Mouse (Mus musculus) embryonic facial prominence, embryonic 13.5 days (tissue): Measurements from ENCODE around the gene Nccrp1. TPM values are rescaled to one million over a fixed set of nuclear protein-coding genes. Genes with fewer than 3 reads are reported as not detected.
"Not testable (repeated sequence)": the region's sequence is repeated elsewhere in the genome, so short reads cannot be mapped to it uniquely, and the experiment has no call there.

Source experiments
- ATAC-seq: fragments of 200-750 bp; cut with Nextera tagmentation; 2 replicates; pipeline ENCODE4 v1.8.0; 2017; ENCODE audit warnings: low read depth; ENCODE audit not compliant: insufficient number of reproducible peaks, insufficient read depth, low FRiP score, low TSS enrichment
- H3K27ac ChIP-seq: fragments of 300-500 bp; sonication (generic); 2 replicates; pipeline ENCODE4 v1.5.1; 2015; ENCODE audit warnings: moderate library complexity, mild to moderate bottlenecking, inconsistent platforms
- H3K27me3 ChIP-seq: fragments of 300-500 bp; sonication (generic); 2 replicates; pipeline ENCODE4 v1.6.1; 2015; ENCODE audit warnings: mild to moderate bottlenecking, inconsistent platforms
- H3K36me3 ChIP-seq: fragments of 300-500 bp; sonication (generic); 2 replicates; pipeline ENCODE4 v1.6.1; 2015; ENCODE audit warnings: mild to moderate bottlenecking, inconsistent platforms
- H3K4me1 ChIP-seq: fragments of 300-500 bp; sonication (generic); 2 replicates; pipeline ENCODE4 v1.6.1; 2015; ENCODE audit warnings: inconsistent platforms
- H3K4me2 ChIP-seq: fragments of 300-500 bp; sonication (generic); 2 replicates; pipeline ENCODE4 v1.6.1; 2015; ENCODE audit warnings: moderate library complexity, mild to moderate bottlenecking, inconsistent platforms
- H3K4me3 ChIP-seq: fragments of 300-500 bp; sonication (generic); 2 replicates; pipeline ENCODE4 v1.5.1; 2015; ENCODE audit warnings: mild to moderate bottlenecking, inconsistent platforms
- H3K9ac ChIP-seq: fragments of 300-500 bp; sonication (generic); 2 replicates; pipeline ENCODE4 v1.6.1; 2015; ENCODE audit warnings: mild to moderate bottlenecking, inconsistent platforms
- H3K9me3 ChIP-seq: fragments of 300-500 bp; sonication (generic); 2 replicates; pipeline ENCODE4 v1.6.1; 2016; ENCODE audit warnings: inconsistent platforms
- WGBS: fragments of 180-500 bp; shearing (Covaris S2); methylation state at CpG from one replicate; pipeline ENCODE4 v1.1.7; 2015; ENCODE audit warnings: mixed read lengths; 5-methylcytosine and 5-hydroxymethylcytosine counted together
- polyA plus RNA-seq: library from polyadenylated mRNA; unstranded; fragments of >200 nt; fragmentation: Nextera tagmentation; extraction: Ambion mirVana; gene quantifications from 2 replicates; pipeline ENCODE4 v1.2.1, GENCODE M21; 2015

Nccrp1 gene
- polyA plus RNA-seq, 1 experiment from 2014 or later = 0.18 TPM

DNA sequence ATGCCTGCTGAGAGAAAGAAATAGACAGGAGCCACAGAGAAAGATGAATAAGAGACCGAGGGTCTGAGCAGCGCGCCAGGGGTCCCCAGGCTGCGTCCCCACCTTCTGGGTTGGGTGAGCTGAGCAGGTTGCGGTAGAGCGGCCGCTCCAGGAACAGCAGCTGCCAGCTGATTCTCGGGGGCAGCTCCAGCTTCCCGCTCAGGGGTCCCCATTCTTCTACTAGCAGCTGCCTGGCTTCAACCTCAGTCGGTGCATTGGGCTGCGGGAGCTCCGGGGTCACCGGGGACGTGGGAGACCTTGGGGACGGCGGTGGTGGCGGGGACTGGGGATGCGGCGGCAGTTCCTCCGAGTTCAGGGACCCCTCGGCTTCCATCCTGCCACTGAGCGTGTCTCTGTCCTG, 405 bp downstream of the Nccrp1 start:
- Histone ChIP-seq H3K4me1 (peaks cover 18% of the 10 kb centered on the region), H3K9me3 (no peaks in the 10 kb centered on the region), H3K9ac (peak overlapping the region; percentile 51; the same call in 1 of the 2 replicates), H3K27me3 (peaks cover 61% of the 10 kb centered on the region), H3K4me3 (peak overlapping the region; percentile 30), H3K4me2 (peak overlapping the region; percentile 57), H3K36me3 (no peaks in the 10 kb centered on the region), H3K27ac (no peak overlapping the region)
- no peak for ATAC-seq
- WGBS = 2% methylated on average over 22 of the region's 22 CpGs

- H3K9me3 ChIP-seq = no peaks in the 10 kb centered on the region
- H3K4me1 ChIP-seq = peaks cover 18% of the 10 kb centered on the region
- 0 out of 2 replicates have a peak overlapping the region, but pooled peaks have one; percentile 57 for H3K4me2 ChIP-seq
- H3K27ac ChIP-seq = no peak overlapping the region
- H3K9ac ChIP-seq = no peak overlapping the region
- H3K4me3 ChIP-seq = no peak overlapping the region
- no peaks in the 10 kb centered on the region for H3K36me3 ChIP-seq
- peaks cover 61% of the 10 kb centered on the region for H3K27me3 ChIP-seq
- no peak for ATAC-seq
- 34% methylated on average over 7 of the region's 7 CpGs for WGBS
Measured at GRCm38 (mm10) chr7:28545891-28546210, 1.2 kb downstream of the Nccrp1 start.

DNA sequence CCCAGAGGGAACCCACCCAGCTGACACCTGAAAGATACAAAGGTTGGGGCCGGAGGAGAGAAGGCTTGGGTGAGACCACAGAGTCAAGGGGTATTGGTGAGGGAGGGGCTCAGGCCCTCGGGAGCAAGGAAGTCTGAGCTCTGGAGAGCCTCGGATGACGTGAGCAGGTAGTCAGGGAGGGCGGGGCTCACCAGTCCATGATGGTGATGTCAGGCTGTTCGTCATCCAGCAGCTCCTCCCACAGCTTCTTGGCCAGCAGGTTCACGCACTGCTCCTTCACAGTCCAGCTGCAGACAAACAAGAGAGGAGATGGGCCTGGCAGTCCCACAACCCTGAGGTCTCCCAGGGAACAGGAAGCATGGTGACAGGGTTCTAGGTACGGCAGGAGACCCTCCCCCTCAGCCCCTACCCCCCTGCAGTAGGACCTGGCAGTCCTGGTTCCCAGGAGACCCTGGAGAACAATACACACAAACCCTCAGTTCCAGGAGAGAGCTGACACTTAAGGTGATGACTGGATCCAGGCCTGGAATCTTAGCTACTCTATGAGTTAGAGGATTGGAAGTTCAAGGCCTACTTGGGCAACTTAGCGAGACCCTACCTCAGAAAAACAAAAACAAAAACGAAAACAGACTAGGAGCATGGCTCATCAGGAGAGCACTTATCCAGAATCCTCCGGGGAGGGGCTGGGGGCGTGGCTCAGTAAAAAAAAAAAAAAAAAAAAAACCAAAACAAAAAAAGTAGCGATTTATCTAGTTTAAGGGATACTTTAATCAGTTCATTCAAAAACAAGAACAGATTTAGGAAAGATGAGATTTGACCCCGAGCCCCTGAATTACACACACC, 1.8 kb downstream of the Nccrp1 start:
- Histone ChIP-seq H3K4me2 (no peak overlapping the region), H3K27ac (no peak overlapping the region), H3K9ac (no peak overlapping the region), H3K36me3 (no peaks in the 10 kb centered on the region), H3K4me3 (no peak overlapping the region), H3K27me3 (peaks cover 61% of the 10 kb centered on the region), H3K9me3 (no peaks in the 10 kb centered on the region), H3K4me1 (peaks cover 18% of the 10 kb centered on the region)
- 24% methylated on average over 14 of the region's 14 CpGs for WGBS
- ATAC-seq = no peak

DNA sequence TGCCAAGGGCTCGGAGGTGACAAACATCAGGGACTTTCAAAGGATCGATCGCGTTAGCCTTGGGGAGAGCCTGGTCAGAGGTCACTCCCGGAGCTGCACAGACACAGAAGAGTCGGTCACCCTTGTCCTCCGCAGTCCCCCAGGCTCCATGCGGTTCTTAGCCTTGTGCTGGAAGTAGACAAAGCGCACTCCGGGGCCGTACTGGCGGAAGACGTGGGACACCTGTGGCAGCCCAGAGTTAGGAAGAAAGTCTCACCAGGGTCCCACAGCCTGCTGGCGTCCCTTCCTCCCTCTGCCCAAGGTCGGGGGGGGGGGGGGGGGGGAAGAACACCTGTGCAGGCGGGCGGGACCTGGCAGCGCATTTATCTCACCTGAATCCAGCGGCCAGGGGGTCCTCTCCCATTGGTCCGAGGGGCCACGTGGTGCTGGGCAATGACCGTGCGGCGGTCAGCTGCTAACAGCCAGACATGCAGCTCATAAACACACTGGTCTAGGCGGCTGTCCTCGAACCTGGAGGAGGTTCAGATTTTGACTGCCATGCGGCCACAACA, 2.9 kb downstream of the Nccrp1 start:
- Histone ChIP-seq H3K27ac (no peak overlapping the region), H3K4me2 (peak overlapping the region; percentile 26; the same call in 1 of the 2 replicates), H3K36me3 (no peaks in the 10 kb centered on the region), H3K4me1 (peaks cover 18% of the 10 kb centered on the region), H3K27me3 (peaks cover 61% of the 10 kb centered on the region), H3K9ac (no peak overlapping the region), H3K9me3 (no peaks in the 10 kb centered on the region), H3K4me3 (no peak overlapping the region)
- no peak for ATAC-seq
- WGBS = 1% methylated on average over 26 of the region's 27 CpGs

GRCm38 (mm10) chr7:28540526-28540925, 6.5 kb downstream of the Nccrp1 start, which contains the start of gene Sycn:
Gene Sycn, plus strand, starts transcription at chr7:28540885.
- no peak within 1 kb of the TSS for H3K9ac ChIP-seq
- H3K4me2 ChIP-seq = no peak within 1 kb of the TSS
- WGBS = 76% methylated on average over 4 of the region's 4 CpGs
- H3K4me1 ChIP-seq = no peaks in the 10 kb centered on the region
- H3K27me3 ChIP-seq = peaks cover 29% of the 10 kb centered on the region
- no peak within 1 kb of the TSS for H3K27ac ChIP-seq
- H3K4me3 ChIP-seq = no peak within 1 kb of the TSS
- no peaks in the 10 kb centered on the region for H3K36me3 ChIP-seq
- ATAC-seq = no peak
- no peaks in the 10 kb centered on the region for H3K9me3 ChIP-seq

- not testable (repeated sequence) for H3K9ac ChIP-seq, H3K4me1 ChIP-seq, H3K27ac ChIP-seq, H3K4me2 ChIP-seq, H3K36me3 ChIP-seq, ATAC-seq, H3K4me3 ChIP-seq, H3K9me3 ChIP-seq
- peaks cover 12% of the 10 kb centered on the region for H3K27me3 ChIP-seq
- WGBS = 84% methylated on average over 6 of the region's 6 CpGs
Measured at GRCm38 (mm10) chr7:28538886-28539285, 8.2 kb downstream of the Nccrp1 start.

DNA sequence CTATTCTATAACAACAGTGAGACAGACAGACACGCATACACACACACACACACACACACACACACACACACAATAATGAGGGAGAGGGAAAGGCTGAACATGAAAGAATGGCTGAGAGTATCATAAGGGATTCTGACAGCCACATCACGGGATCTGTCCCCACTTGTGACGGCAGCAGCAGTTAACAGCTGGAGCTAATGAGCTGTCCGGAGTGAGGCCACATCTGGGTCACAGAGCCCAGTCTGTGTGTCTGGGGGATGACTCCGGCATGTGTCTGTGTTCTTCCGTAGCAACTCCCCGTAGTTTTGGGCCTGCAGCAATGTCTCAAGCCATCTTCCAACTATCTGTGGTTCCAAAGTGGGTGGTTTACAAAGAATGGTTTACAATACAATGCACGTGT, 15.0 kb downstream of the Nccrp1 start:
- 53% methylated on average over 8 of the region's 8 CpGs for WGBS
- H3K27ac ChIP-seq = no peak overlapping the region
- H3K4me1 ChIP-seq = no peaks in the 10 kb centered on the region
- H3K4me3 ChIP-seq = no peak overlapping the region
- H3K4me2 ChIP-seq = no peak overlapping the region
- H3K9me3 ChIP-seq = no peaks in the 10 kb centered on the region
- no peak overlapping the region for H3K9ac ChIP-seq
- no peak for ATAC-seq
- peaks cover 9% of the 10 kb centered on the region; the same call in 1 of the 2 replicates for H3K27me3 ChIP-seq
- H3K36me3 ChIP-seq = no peaks in the 10 kb centered on the region

DNA sequence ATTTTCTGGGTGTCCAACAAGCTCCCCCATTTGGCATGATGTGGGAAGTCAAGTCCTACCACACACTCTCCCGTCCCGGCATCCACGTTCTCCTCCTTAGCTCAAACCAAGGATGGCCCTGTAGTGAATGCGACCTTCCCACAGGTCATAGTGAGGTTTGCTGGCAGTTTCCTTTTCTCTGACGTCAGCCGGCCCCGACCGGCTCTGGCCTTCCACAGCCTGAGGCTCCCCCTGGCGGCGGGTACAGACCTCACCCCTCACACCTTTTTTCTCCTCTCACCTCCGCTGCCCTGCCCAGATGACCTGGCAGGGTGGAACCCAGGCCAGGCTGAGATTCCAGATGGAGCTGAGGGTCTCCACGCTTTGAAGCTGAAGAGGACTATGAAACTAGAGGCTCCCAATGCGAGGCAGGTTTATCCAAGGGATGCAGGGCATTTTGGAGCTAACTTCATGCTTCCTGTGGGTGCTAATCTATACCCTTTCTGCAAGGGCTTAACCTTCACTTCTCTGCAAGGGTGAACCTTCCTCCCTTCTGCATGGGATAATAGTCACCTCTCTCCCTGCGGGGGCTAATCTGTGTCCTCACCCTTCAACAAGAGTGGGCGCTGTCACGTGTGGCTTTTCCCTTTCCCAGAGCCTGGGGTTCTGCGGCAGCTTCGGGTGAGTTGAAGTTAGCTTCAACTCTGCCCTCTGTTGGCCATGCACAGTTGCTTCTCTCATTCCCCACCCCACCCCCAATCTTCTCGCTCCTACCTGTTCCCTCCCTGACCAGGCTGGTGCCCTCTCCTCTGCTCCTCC, 18.9 kb downstream of the Nccrp1 start:
- no peak for ATAC-seq
- Histone ChIP-seq H3K4me2 (no peak overlapping the region), H3K4me3 (no peak overlapping the region), H3K9ac (no peak overlapping the region), H3K27me3 (peaks cover 9% of the 10 kb centered on the region; the same call in 1 of the 2 replicates), H3K27ac (no peak overlapping the region), H3K36me3 (no peaks in the 10 kb centered on the region), H3K4me1 (no peaks in the 10 kb centered on the region), H3K9me3 (no peaks in the 10 kb centered on the region)
- 7% methylated on average over 19 of the region's 19 CpGs for WGBS

DNA sequence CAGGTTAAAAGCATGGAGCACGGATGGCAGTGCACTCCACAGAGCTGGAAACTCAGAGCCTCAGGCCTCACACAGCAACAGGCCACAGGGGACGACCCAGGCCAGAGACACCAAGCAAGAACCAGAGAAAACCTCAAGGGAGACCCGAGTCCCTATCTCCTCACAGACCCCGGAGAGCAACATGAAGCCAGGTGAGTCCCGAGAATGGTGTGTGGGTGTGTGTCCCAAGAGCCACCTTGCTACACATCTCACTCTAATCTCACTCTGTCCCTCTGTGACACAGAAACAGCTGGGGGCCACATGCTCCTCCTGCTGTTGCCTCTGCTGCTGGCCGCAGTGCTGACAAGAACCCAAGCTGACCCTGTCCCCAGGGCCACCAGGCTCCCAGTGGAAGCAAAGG, 24.5 kb downstream of the Nccrp1 start, which contains the start of gene Ifnl3:
Gene Ifnl3, plus strand, starts transcription at position 301 of the 400 bp plus-strand sequence.
- not testable (repeated sequence) for H3K4me2 ChIP-seq, H3K27ac ChIP-seq, H3K36me3 ChIP-seq, H3K27me3 ChIP-seq, H3K4me1 ChIP-seq, H3K9me3 ChIP-seq, H3K4me3 ChIP-seq, ATAC-seq, H3K9ac ChIP-seq
- WGBS = 73% methylated on average over 5 of the region's 6 CpGs

DNA sequence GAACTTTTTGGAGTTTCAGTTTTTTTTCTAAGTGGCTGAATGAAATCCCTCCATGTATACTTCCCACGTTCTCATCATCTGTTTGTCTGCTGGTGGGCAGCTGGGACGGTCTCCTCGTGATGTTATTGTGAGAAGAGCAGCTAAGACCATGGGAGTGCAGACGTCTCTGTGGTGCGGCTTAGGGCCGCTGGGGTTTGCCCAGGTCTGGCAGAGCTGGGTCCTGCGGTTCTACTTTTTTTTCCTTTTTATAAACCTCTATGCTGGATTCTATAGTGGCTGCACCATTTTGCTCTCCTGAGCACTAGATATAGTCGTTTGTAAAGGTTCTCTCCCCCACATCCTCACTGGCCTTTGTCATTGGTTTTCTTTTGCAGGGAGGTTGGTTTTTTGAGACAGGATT, 35.6 kb downstream of the Nccrp1 start:
- Histone ChIP-seq H3K36me3 (no peaks in the 10 kb centered on the region), H3K27me3 (no peaks in the 10 kb centered on the region), H3K4me1 (no peaks in the 10 kb centered on the region), H3K4me3 (no peak overlapping the region), H3K9ac (no peak overlapping the region), H3K9me3 (no peaks in the 10 kb centered on the region), H3K4me2 (no peak overlapping the region), H3K27ac (no peak overlapping the region)
- ATAC-seq = no peak
- WGBS = 72% methylated on average over 8 of the region's 8 CpGs

GRCm38 (mm10) chr7:28510405-28510974, 36.6 kb downstream of the Nccrp1 start, which contains the start of gene Ifnl2:
Gene Ifnl2, minus strand, starts transcription at chr7:28510455.
- not testable (repeated sequence) for H3K9ac ChIP-seq, ATAC-seq, H3K9me3 ChIP-seq, H3K4me3 ChIP-seq, H3K36me3 ChIP-seq, H3K4me2 ChIP-seq, H3K27ac ChIP-seq, H3K4me1 ChIP-seq, H3K27me3 ChIP-seq
- WGBS = 53% methylated on average over 8 of the region's 8 CpGs
